Mouse (Mus musculus): ENCODE measurements around the gene Siah1a. TPM values are rescaled to one million over a fixed set of nuclear protein-coding genes. Genes with fewer than 3 reads are reported as not detected.

Gene Siah1a
- total RNA-seq, 4 experiments from 2014 or later: 11.1 to 14.3 (median 12.8) TPM

GRCm38 (mm10) chr8:86744313-86745220 lies 1.2 kb downstream of the Siah1a start:
- no peak for DNase-seq (ENCODE audit: low spot score)

GRCm38 (mm10) chr8:86742605-86743345 lies 3.0 kb downstream of the Siah1a start:
- no peak for DNase-seq (ENCODE audit: low spot score)

- no peak for DNase-seq (ENCODE audit: low spot score)
Measured at GRCm38 (mm10) chr8:86741627-86742026, 4.1 kb downstream of the Siah1a start.

- DNase-seq (ENCODE audit: low spot score): no peak
Measured at GRCm38 (mm10) chr8:86740899-86741298, 4.8 kb downstream of the Siah1a start.

- DNase-seq (ENCODE audit: low spot score): no peak
Measured at GRCm38 (mm10) chr8:86735446-86736111, 10.2 kb downstream of the Siah1a start.

GRCm38 (mm10) chr8:86734954-86735353 lies 10.8 kb downstream of the Siah1a start:
- DNase-seq (ENCODE audit: low spot score): no peak

- DNase-seq (ENCODE audit: low spot score): no peak
Measured at GRCm38 (mm10) chr8:86734171-86734570, 11.6 kb downstream of the Siah1a start.

- DNase-seq (ENCODE audit: low spot score): no peak
Measured at GRCm38 (mm10) chr8:86730860-86731259, 14.9 kb downstream of the Siah1a start.

- no peak for DNase-seq (ENCODE audit: low spot score)
Measured at GRCm38 (mm10) chr8:86730303-86730702, 15.4 kb downstream of the Siah1a start.

GRCm38 (mm10) chr8:86728224-86728950 lies 17.3 kb downstream of the Siah1a start:
- no peak for DNase-seq (ENCODE audit: low spot score)

- no peak for DNase-seq (ENCODE audit: low spot score)
Measured at GRCm38 (mm10) chr8:86726959-86727358, 18.8 kb downstream of the Siah1a start.

GRCm38 (mm10) chr8:86721490-86721889 lies 24.2 kb downstream of the Siah1a start:
- DNase-seq (ENCODE audit: low spot score): no peak

- DNase-seq (ENCODE audit: low spot score): no peak
Measured at GRCm38 (mm10) chr8:86720756-86721459, 24.8 kb downstream of the Siah1a start.

GRCm38 (mm10) chr8:86719368-86719767 lies 26.4 kb downstream of the Siah1a start:
- DNase-seq (ENCODE audit: low spot score): no peak

- no peak for DNase-seq (ENCODE audit: low spot score)
Measured at GRCm38 (mm10) chr8:86718332-86718994, 27.3 kb downstream of the Siah1a start.

GRCm38 (mm10) chr8:86713407-86714188 lies 32.1 kb downstream of the Siah1a start:
- no peak for DNase-seq (ENCODE audit: low spot score)

- no peak for DNase-seq (ENCODE audit: low spot score)
Measured at GRCm38 (mm10) chr8:86712594-86712993, 33.1 kb downstream of the Siah1a start.

- DNase-seq (ENCODE audit: low spot score): no peak
Measured at GRCm38 (mm10) chr8:86707873-86708272, 37.9 kb downstream of the Siah1a start.

GRCm38 (mm10) chr8:86706756-86707155 lies 39.0 kb downstream of the Siah1a start:
- no peak for DNase-seq (ENCODE audit: low spot score)
